Mouse (Mus musculus) left cerebral cortex, adult 11 months (tissue): ENCODE measurements around the gene Gm8374.
"Not testable (repeated sequence)": the region's sequence is repeated elsewhere in the genome, so short reads cannot be mapped to it uniquely, and the experiment has no call there.

Experiments used
- DNase-seq: peaks from one replicate; pipeline ENCODE4 v3.0.0; 2022; ENCODE audit warnings: low spot score

Gene Gm8374

DNA sequence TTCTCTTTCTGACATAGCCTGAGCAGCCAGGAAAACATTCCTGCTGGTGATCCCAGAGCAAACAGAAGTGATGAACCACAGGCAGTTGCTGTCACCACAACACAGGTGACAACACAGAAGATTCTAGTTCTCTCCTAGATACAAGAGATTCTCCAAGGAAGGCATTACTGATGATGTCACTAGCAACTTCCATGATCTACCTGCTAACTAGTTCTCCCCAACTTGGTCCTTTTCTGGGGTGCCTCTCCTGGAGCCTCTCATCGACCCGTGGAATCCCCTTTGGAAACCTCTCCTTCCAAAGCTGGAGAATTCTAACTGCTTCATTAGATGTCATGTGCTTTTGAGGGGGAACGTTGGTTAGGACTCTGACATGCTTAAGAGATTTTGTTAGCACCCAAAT lies at the start of gene Gm8374:
Gene Gm8374, minus strand, starts transcription at position 101 of the 400 bp plus-strand sequence.
- not testable (repeated sequence) for DNase-seq

DNA sequence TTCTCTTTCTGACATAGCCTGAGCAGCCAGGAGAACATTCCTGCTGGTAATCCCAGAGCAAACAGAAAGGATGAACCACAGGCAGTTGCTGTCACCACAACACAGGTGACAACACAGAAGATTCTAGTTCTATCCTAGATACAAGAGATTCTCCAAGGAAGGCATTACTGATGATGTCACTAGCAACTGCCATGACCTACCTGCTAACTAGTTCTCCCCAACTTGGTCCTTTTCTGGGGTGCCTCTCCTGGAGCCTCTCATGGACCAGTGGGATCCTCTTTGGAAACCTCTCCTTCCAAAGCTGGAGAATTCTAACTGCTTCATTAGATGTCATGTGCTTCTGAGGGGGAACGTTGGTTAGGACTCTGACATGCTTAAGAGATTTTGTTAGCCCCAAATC lies 32.6 kb downstream of the Gm8374 start, which contains the start of gene Gm5797:
Gene Gm5797, minus strand, starts transcription at position 101 of the 400 bp plus-strand sequence.
- not testable (repeated sequence) for DNase-seq

DNA sequence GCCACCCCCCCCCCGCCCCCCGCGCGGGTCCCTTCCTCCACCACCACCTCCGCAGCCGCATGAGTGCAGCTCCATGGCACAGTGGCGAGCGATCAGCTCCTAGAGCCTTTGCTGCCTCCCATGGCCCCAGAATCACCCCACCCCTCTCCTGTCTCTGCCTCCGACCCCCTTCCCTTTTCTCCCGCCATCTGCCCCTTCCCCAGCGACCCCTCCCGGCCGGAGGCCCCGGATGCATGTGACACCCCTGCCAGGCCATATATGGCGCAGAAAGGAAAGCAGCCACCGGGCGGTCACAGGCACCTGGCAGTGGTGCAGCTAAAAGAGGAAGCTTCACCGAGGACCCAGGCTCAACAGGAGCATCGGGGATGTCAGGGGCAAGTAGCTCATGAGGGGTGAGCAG lies 49.8 kb downstream of the Gm8374 start:
- not testable (repeated sequence) for DNase-seq

DNA sequence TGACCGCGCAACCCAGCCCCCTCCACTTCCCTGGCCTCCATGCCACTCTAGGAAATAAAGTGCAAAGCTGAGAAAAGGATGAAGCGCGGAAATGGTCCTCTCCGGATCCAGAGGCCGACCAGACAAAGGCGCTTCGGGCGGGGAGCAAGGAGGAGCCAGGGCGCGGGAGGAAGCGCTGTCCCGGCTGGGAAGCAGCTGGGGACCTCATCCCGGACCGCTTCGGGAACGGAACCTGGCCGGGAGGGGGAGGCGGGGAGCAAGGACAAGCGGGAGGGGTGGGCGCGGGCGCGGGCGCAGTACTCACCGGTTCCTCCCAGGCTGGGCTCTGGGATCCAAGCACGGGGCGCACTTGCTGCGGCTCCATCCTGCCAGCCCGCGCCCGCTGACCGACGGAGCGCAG lies 50.3 kb downstream of the Gm8374 start, which contains the start of gene Gm3739:
Gene Gm3739, minus strand, starts transcription at position 389 of the 400 bp plus-strand sequence.
- DNase-seq: not testable (repeated sequence)
